Mouse (Mus musculus) heart, embryonic 14.5 days (tissue): Measurements from ENCODE around the gene Lrit3. TPM values are rescaled to one million over a fixed set of nuclear protein-coding genes. Genes with fewer than 3 reads are reported as not detected.

Experiments
- ATAC-seq: fragments of 200-750 bp; cut with Nextera tagmentation; 2 replicates; pipeline ENCODE4 v1.8.0; 2017; ENCODE audit warnings: low read depth, moderate TSS enrichment; ENCODE audit not compliant: insufficient number of reproducible peaks, insufficient read depth, low FRiP score
- H3K27ac ChIP-seq, 2 experiments: fragments of 200-500 bp in 1 of 2; fragments of 300-500 bp in 1 of 2; sonication (generic) in 1 of 2; replicated peaks in 1 of 2; 2 replicates each; pipeline ENCODE4 v1.5.1; 2012 to 2014; ENCODE audit warnings: low read depth in 2 of 2, low read length in 2 of 2, control low read depth in 1 of 2, mild to moderate bottlenecking in 1 of 2, mixed read lengths in 1 of 2; ENCODE audit not compliant: control insufficient read depth in 1 of 2, insufficient read depth in 1 of 2
- H3K27me3 ChIP-seq: fragments of 300-500 bp; sonication (generic); 2 replicates; pipeline ENCODE4 v1.6.1; 2014; ENCODE audit warnings: mild to moderate bottlenecking, low read length, control low read depth; ENCODE audit not compliant: control insufficient read depth, insufficient read depth
- H3K36me3 ChIP-seq: fragments of 300-500 bp; sonication (generic); 2 replicates; pipeline ENCODE4 v1.6.1; 2014; ENCODE audit warnings: mild to moderate bottlenecking, control low read depth, low read length, mixed read lengths; ENCODE audit not compliant: control insufficient read depth, insufficient read depth
- H3K4me1 ChIP-seq, 2 experiments: fragments of 200-500 bp in 1 of 2; fragments of 300-500 bp in 1 of 2; sonication (generic) in 1 of 2; 2 replicates each; pipeline ENCODE4 v1.6.1; 2012 to 2014; ENCODE audit warnings: low read length in 2 of 2, control low read depth in 1 of 2, mixed read lengths in 1 of 2; ENCODE audit not compliant: control insufficient read depth in 2 of 2, insufficient read depth in 2 of 2
- H3K4me2 ChIP-seq: fragments of 300-500 bp; sonication (generic); 2 replicates; pipeline ENCODE4 v1.6.1; 2014; ENCODE audit warnings: mild to moderate bottlenecking, low read length
- H3K4me3 ChIP-seq, 2 experiments: fragments of 200-500 bp in 1 of 2; fragments of 300-500 bp in 1 of 2; sonication (generic) in 1 of 2; 2 replicates each; pipeline ENCODE4 v1.5.1; 2012 to 2014; ENCODE audit warnings: low read length in 2 of 2, mild to moderate bottlenecking in 2 of 2, control low read depth in 1 of 2, low read depth in 1 of 2, moderate library complexity in 1 of 2; ENCODE audit not compliant: control insufficient read depth in 1 of 2, insufficient read depth in 1 of 2
- H3K9ac ChIP-seq: fragments of 300-500 bp; sonication (generic); 2 replicates; pipeline ENCODE4 v1.6.1; 2014; ENCODE audit warnings: mild to moderate bottlenecking, low read length
- H3K9me3 ChIP-seq: fragments of 300-500 bp; sonication (generic); 2 replicates; pipeline ENCODE4 v1.6.1; 2016; ENCODE audit warnings: low read length, control low read depth; ENCODE audit not compliant: control insufficient read depth
- WGBS: fragments of 180-500 bp; shearing (Covaris S2); extraction: QIAGEN DNeasy Blood & Tissue Kit; methylation state at CpG from one replicate; pipeline ENCODE4 v1.1.7; 2014; 5-methylcytosine and 5-hydroxymethylcytosine counted together
- polyA plus RNA-seq: library from polyadenylated mRNA; unstranded; fragments of >200 nt; fragmentation: Nextera tagmentation; extraction: Ambion mirVana; gene quantifications from 2 replicates; pipeline ENCODE4 v1.2.1, GENCODE M21; 2014

Lrit3 gene
- polyA plus RNA-seq, 1 experiment from 2014 or later = not detected

- H3K27ac ChIP-seq = peak within 1 kb of the TSS; percentile 85 to 87
- H3K9me3 ChIP-seq = no peaks in the 10 kb centered on the region
- H3K27me3 ChIP-seq = no peaks in the 10 kb centered on the region
- peak within 1 kb of the TSS; percentile 88 for H3K9ac ChIP-seq
- under 1% methylated on average over 60 of the region's 60 CpGs for WGBS
- H3K4me1 ChIP-seq = peaks cover 13 to 17% of the 10 kb centered on the region in 2 experiments
- H3K4me3 ChIP-seq = peak within 1 kb of the TSS; percentile 92
- ATAC-seq = peak; percentile 86
- peak within 1 kb of the TSS; percentile 76 for H3K4me2 ChIP-seq
- H3K36me3 ChIP-seq = peaks cover 19% of the 10 kb centered on the region
Observed at GRCm38 (mm10) chr3:129831035-129831568, 27.3 kb upstream of the Lrit3 start, which contains the start of gene Gar1. Gene Gar1 (minus strand): TSS chr3:129831396.

GRCm38 (mm10) chr3:129830626-129831025, 26.8 kb upstream of the Lrit3 start:
- Histone ChIP-seq H3K4me2 (peak overlapping the region; percentile 76), H3K36me3 (peaks cover 20% of the 10 kb centered on the region), H3K4me1 (peaks cover 8 to 13% of the 10 kb centered on the region in 2 experiments), H3K9ac (peak overlapping the region; percentile 88), H3K4me3 (peak overlapping the region; percentile 92), H3K27ac (peak overlapping the region; percentile 85 to 87), H3K27me3 (no peaks in the 10 kb centered on the region), H3K9me3 (no peaks in the 10 kb centered on the region)
- WGBS = under 1% methylated on average over 40 of the region's 45 CpGs
- ATAC-seq = peak; percentile 36

- 79% methylated on average over 5 of the region's 5 CpGs for WGBS
- H3K36me3 ChIP-seq = peaks cover 45% of the 10 kb centered on the region
- no peak overlapping the region for H3K4me2 ChIP-seq
- no peak for ATAC-seq
- H3K9me3 ChIP-seq = no peaks in the 10 kb centered on the region
- no peaks in the 10 kb centered on the region for H3K27me3 ChIP-seq
- H3K9ac ChIP-seq = no peak overlapping the region
- H3K4me3 ChIP-seq = no peak overlapping the region
- peaks cover 6 to 13% of the 10 kb centered on the region in 2 experiments for H3K4me1 ChIP-seq
- no peak overlapping the region for H3K27ac ChIP-seq
Observed at GRCm38 (mm10) chr3:129827691-129828090, 23.9 kb upstream of the Lrit3 start.

GRCm38 (mm10) chr3:129826691-129827090, 22.9 kb upstream of the Lrit3 start:
- no peaks in the 10 kb centered on the region for H3K9me3 ChIP-seq
- peaks cover 49% of the 10 kb centered on the region for H3K36me3 ChIP-seq
- H3K4me1 ChIP-seq = peaks cover 6 to 11% of the 10 kb centered on the region in 2 experiments
- no peak overlapping the region for H3K9ac ChIP-seq
- no peak for ATAC-seq
- H3K27me3 ChIP-seq = no peaks in the 10 kb centered on the region
- H3K4me3 ChIP-seq = no peak overlapping the region
- 88% methylated on average over 10 of the region's 10 CpGs for WGBS
- H3K4me2 ChIP-seq = no peak overlapping the region
- no peak overlapping the region for H3K27ac ChIP-seq

GRCm38 (mm10) chr3:129824891-129825290, 21.1 kb upstream of the Lrit3 start:
- Histone ChIP-seq H3K36me3 (peaks cover 49% of the 10 kb centered on the region), H3K4me2 (no peak overlapping the region), H3K9ac (no peak overlapping the region), H3K4me3 (no peak overlapping the region), H3K4me1 (peaks cover 6 to 9% of the 10 kb centered on the region in 2 experiments), H3K27ac (no peak overlapping the region), H3K9me3 (no peaks in the 10 kb centered on the region), H3K27me3 (no peaks in the 10 kb centered on the region)
- WGBS = 90% methylated on average over 10 of the region's 10 CpGs
- no peak for ATAC-seq

- Histone ChIP-seq H3K27ac (no peak overlapping the region), H3K36me3 (peaks cover 47% of the 10 kb centered on the region), H3K4me3 (no peak overlapping the region), H3K4me1 (peaks cover 0 to 1% of the 10 kb centered on the region in 2 experiments; a peak in 2 of 4 replicates), H3K9ac (no peak overlapping the region), H3K9me3 (no peaks in the 10 kb centered on the region), H3K27me3 (no peaks in the 10 kb centered on the region), H3K4me2 (no peak overlapping the region)
- no peak for ATAC-seq
- 91% methylated on average over 4 of the region's 4 CpGs for WGBS
Observed at GRCm38 (mm10) chr3:129824146-129824545, 20.3 kb upstream of the Lrit3 start.

GRCm38 (mm10) chr3:129823293-129823692, 19.5 kb upstream of the Lrit3 start:
- Histone ChIP-seq H3K4me3 (no peak overlapping the region), H3K4me2 (no peak overlapping the region), H3K9ac (no peak overlapping the region), H3K9me3 (no peaks in the 10 kb centered on the region), H3K4me1 (no peaks in the 10 kb centered on the region), H3K36me3 (peaks cover 41% of the 10 kb centered on the region), H3K27ac (no peak overlapping the region), H3K27me3 (no peaks in the 10 kb centered on the region)
- WGBS = 54% methylated on average over 5 of the region's 5 CpGs
- ATAC-seq = no peak
